Mouse (Mus musculus): ENCODE results near the gene Rbfox2. TPM values are rescaled to one million over a fixed set of nuclear protein-coding genes. Genes with fewer than 3 reads are reported as not detected.
"Not testable (repeated sequence)": the region's sequence is repeated elsewhere in the genome, so short reads cannot be mapped to it uniquely, and the experiment has no call there.

Gene Rbfox2
- polyA plus RNA-seq, 1 experiment from 2014 or later = 118 TPM

DNA sequence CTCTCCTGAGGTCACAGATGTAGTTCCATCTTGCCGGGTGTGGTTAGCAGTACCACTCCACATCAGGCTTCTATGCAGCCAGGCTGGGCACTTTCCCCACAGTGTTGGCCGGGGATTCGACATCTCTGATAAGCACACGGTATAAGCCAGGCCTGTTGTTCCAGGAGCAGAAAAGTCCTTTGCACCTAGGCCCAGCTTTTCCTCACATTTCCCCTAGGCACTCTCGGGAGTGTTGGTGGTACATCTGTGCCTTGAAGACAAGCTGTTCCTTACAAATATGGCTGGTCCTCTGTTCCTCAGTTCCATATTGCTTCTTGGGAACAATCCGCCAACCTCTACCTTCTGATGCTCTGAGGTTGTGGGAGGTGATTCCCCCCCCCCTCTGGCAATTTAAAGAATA lies 240.6 kb downstream of the Rbfox2 start:
- ATAC-seq (ENCODE audit: low FRiP score, low read depth) = no peak
- Histone ChIP-seq H3K4me3 (no peak overlapping the region), H3K4me2 (replicated peaks) (no peak overlapping the region), H3K9ac (replicated peaks) (no peak overlapping the region), H3K27me3 (no peaks in the 10 kb centered on the region), H3K27ac (replicated peaks) (no peak overlapping the region), H3K4me1 (0 out of 2 replicates have a peak, but pooled peaks cover under 1% of the 10 kb centered on the region), H3K36me3 (no peaks in the 10 kb centered on the region), H3K9me3 (no peaks in the 10 kb centered on the region)
- 89% methylated on average over 6 of the region's 6 CpGs for WGBS

DNA sequence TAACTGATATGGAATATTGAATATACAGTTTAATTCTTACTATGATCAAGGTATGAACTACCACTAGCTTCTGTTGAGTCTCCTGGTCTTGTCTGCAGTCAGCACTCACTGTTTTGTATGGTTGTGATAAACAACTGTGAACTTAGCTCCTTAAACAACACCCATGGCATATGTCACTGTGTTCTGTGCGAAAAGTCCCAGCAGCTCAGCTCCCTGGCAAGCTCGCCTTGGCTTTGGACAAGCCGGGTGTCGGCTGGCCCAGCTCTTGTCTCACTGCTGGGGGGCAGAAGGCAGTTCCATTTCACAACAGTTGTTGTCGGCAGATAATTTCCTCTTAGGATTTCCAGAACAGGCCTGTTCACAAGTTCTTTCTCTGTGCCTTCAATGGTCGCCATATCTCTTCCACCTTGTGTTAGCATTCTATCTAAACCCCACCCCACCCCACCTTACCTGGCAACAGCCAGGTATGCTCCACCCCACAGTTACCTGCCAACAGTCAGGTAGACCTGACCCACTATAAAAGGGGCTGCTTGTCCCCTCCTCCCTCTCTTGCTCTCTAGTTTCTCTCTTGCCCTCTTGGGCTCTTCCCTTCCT lies 241.4 kb downstream of the Rbfox2 start:
- H3K9me3 ChIP-seq = no peaks in the 10 kb centered on the region
- 91% methylated on average over 6 of the region's 6 CpGs for WGBS
- ATAC-seq (ENCODE audit: low FRiP score, low read depth) = no peak
- no peak overlapping the region for H3K4me3 ChIP-seq
- H3K27ac ChIP-seq (replicated peaks) = no peak overlapping the region
- H3K9ac ChIP-seq (replicated peaks) = no peak overlapping the region
- H3K36me3 ChIP-seq = no peaks in the 10 kb centered on the region
- H3K4me2 ChIP-seq (replicated peaks) = no peak overlapping the region
- no peaks in the 10 kb centered on the region for H3K27me3 ChIP-seq
- no peaks in the 10 kb centered on the region for H3K4me1 ChIP-seq

DNA sequence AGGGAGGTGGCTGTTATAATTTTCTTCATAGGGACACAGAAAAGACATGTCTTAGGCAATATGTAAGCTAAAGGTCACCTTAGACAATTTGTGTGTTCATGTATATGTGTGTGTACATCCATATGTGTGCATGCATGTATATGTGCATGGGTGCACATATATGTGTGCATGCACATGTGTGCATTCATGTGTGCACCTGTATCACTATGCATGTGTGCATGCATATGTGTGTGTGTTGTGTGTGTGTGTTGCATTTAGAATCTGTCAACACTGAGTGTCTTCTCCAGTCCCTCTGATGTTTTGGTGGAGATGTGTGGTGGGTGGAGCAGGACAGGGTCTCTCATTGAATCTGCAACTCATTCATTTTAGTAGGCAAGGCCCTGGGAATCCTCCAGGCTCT lies 244.1 kb downstream of the Rbfox2 start:
- H3K9ac ChIP-seq (replicated peaks) = no peak overlapping the region
- H3K4me3 ChIP-seq = no peak overlapping the region
- 0 out of 2 replicates have a peak, but pooled peaks cover 5% of the 10 kb centered on the region for H3K9me3 ChIP-seq
- ATAC-seq (ENCODE audit: low FRiP score, low read depth) = no peak
- no peak overlapping the region for H3K27ac ChIP-seq (replicated peaks)
- no peaks in the 10 kb centered on the region for H3K36me3 ChIP-seq
- H3K4me2 ChIP-seq (replicated peaks) = no peak overlapping the region
- H3K27me3 ChIP-seq = no peaks in the 10 kb centered on the region
- H3K4me1 ChIP-seq = no peaks in the 10 kb centered on the region

DNA sequence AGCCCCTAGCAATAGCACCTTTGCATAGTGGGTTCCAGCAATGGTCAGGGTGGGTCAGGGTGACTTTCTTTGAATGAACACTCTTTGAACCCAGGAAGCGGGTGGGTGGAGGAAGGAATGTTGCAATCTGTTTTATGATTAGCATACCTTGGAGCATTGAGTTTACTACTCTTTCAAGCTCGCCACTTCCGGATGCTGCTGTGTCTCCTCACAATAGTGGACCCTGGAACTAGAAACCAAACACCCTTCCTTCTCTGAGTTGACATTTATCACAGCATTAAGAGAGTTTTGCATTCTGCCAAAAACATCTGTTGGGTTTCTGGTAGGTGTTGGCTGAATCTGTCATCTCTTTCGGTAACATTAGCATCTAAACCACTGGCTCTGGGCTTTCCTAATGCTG lies 247.4 kb downstream of the Rbfox2 start:
- H3K9ac ChIP-seq (replicated peaks); ATAC-seq (ENCODE audit: low FRiP score, low read depth); H3K27me3 ChIP-seq; H3K9me3 ChIP-seq; H3K4me3 ChIP-seq; H3K27ac ChIP-seq (replicated peaks); H3K4me2 ChIP-seq (replicated peaks); H3K36me3 ChIP-seq: not testable (repeated sequence)
- WGBS = 97% methylated on average over 4 of the region's 4 CpGs
- H3K4me1 ChIP-seq = peaks cover 21% of the 10 kb centered on the region

DNA sequence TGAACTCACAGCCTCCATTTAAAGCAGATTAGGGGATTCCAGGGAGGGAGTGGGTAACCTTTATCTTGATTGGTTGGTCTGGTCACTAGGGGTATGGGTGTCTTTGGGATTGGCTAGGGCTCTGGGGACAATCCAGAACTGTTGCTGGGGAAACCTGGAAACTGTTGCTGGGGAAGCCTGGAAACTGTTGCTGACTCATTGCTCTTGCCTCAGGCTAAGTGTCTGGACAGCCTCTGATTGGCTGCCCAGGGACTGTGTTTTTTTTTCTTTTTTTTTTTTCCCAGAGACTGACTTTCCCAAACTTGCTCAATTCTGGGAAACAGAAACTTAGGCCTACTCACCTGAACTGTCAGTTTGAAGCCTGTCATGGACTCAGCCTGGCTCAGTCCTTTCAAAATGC lies 248.2 kb downstream of the Rbfox2 start:
- no peak for ATAC-seq (ENCODE audit: low FRiP score, low read depth)
- no peak overlapping the region for H3K9ac ChIP-seq (replicated peaks)
- no peak overlapping the region for H3K4me2 ChIP-seq (replicated peaks)
- no peaks in the 10 kb centered on the region for H3K27me3 ChIP-seq
- H3K27ac ChIP-seq (replicated peaks) = no peak overlapping the region
- H3K4me3 ChIP-seq = no peak overlapping the region
- peaks cover 21% of the 10 kb centered on the region for H3K4me1 ChIP-seq
- H3K9me3 ChIP-seq = 0 out of 2 replicates have a peak, but pooled peaks cover 5% of the 10 kb centered on the region
- H3K36me3 ChIP-seq = no peaks in the 10 kb centered on the region

DNA sequence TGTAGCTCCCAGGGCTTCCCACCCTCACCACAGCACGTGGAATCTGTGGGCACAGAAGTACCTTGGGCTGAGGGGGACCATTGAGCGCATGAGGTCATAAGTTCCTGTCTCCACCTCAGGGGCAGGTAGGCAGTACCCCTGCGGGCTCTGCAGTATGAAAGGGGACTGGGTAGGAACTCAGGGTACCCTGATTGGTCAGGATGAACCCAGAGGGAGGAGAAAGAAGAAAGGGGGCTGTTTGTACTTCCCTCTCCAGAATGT lies 250.1 kb downstream of the Rbfox2 start:
- no peaks in the 10 kb centered on the region for H3K36me3 ChIP-seq
- ATAC-seq (ENCODE audit: low FRiP score, low read depth) = no peak
- H3K4me2 ChIP-seq (replicated peaks) = no peak overlapping the region
- H3K4me1 ChIP-seq = peaks cover 21% of the 10 kb centered on the region
- WGBS = 59% methylated on average over 3 of the region's 3 CpGs
- no peaks in the 10 kb centered on the region for H3K27me3 ChIP-seq
- 0 out of 2 replicates have a peak, but pooled peaks cover 5% of the 10 kb centered on the region for H3K9me3 ChIP-seq
- no peak overlapping the region for H3K27ac ChIP-seq (replicated peaks)
- H3K4me3 ChIP-seq = no peak overlapping the region
- no peak overlapping the region for H3K9ac ChIP-seq (replicated peaks)

DNA sequence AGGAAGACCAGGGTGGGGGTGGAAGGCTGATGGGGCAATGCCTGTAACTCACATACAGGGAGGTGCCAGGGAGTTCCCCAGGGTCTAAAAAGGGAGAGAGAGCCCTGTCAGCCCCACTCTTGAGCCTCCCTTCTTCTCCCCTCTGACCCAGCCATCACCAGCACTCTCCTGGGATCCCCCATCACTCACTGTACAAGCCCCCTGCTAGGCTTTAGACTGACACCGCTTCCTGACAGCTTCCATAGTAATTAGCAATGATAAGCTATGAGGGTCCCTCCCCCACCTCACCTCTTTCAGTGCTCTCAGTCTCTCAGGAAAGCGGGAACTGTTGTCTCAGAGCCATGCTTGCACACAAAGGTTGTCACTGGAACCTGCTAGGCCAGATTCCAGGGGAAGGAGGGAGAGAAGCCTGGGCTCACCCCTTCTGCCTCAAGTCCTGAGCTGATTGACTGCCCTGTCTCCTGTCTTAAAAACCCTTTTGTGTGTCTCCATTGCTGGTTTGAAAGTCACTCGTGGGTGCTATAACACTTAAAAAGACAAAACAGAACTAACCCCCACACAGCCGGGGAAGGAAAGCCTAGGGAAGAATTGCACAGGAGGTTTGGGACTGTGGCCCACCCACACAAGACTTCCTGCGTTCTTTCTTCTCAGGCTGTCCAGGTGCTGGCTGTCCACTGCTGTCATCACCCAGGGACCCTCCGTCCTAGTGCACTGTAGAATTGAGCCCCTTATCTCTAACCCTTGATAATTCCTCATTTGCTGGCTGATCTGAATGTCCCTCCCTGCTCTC lies 250.6 kb downstream of the Rbfox2 start:
- 34% methylated on average over 6 of the region's 6 CpGs for WGBS
- ATAC-seq (ENCODE audit: low FRiP score, low read depth) = 0 out of 2 replicates have a peak, but pooled peaks have one; percentile 41
- H3K9ac ChIP-seq (replicated peaks) = no peak overlapping the region

DNA sequence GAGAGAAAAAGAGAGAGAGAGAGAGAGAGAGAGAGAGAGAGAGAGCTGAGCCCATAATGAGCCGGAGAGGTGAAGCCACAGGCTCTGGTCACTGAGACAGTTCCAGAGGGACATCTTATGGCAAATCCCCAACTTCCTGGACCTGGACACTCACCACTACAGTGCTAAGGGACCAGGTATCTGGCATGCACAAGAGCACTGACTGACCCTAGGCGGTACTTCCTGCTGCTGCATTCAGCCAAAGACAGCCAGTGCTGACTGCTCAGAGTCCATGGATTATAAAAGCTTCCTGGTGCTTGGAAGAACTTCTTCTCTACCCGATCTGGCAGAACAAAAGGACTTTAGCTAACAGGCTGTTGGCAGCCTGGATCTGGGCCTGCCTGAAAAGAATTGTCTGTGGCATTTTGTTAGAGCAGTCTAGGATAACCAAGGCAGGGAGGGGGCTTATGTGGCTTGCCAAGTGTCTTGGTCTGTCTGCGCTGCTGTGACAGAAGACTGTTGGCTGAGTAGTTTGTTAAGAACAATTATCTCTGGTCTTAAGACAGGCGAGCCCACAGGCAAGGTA lies 252.1 kb downstream of the Rbfox2 start:
- Histone ChIP-seq H3K27ac (replicated peaks) (0 out of 2 replicates have a peak overlapping the region, but pooled peaks have one; percentile 25), H3K4me1 (peaks cover 21% of the 10 kb centered on the region), H3K9ac (replicated peaks) (no peak overlapping the region), H3K4me2 (replicated peaks) (no peak overlapping the region), H3K36me3 (no peaks in the 10 kb centered on the region), H3K27me3 (no peaks in the 10 kb centered on the region), H3K4me3 (no peak overlapping the region), H3K9me3 (0 out of 2 replicates have a peak, but pooled peaks cover 5% of the 10 kb centered on the region)
- ATAC-seq (ENCODE audit: low FRiP score, low read depth) = no peak
- WGBS = 49% methylated on average over 5 of the region's 5 CpGs

More for the DNA sequence above, 250.6 kb downstream of the Rbfox2 start:
- Histone ChIP-seq H3K36me3 (no peaks in the 10 kb centered on the region), H3K27ac (replicated peaks) (0 out of 2 replicates have a peak overlapping the region, but pooled peaks have one; percentile 7), H3K4me3 (no peak overlapping the region), H3K4me2 (replicated peaks) (no peak overlapping the region), H3K9me3 (0 out of 2 replicates have a peak, but pooled peaks cover 5% of the 10 kb centered on the region), H3K27me3 (no peaks in the 10 kb centered on the region), H3K4me1 (peaks cover 21% of the 10 kb centered on the region)

DNA sequence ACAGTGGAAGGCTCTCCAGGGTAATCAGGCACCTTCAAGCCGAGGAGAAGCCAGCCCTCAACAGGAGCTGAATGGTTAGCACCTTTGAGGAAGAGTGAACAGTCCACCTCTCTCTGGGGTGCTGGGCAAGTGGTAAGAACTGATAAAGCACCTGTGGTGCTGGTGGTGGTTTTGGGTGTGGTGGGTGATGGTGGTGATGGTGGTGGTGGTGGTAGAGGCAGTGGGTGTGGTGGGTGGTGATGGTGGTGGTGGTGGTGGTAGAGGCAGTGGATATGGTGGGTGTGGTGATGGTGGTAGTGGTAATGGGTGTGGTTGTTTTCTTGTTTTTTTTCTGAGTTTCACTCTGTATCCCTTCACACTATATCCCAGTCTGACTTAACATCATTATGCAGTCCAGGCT lies 253.8 kb downstream of the Rbfox2 start:
- Histone ChIP-seq H3K27ac (replicated peaks) (no peak overlapping the region), H3K4me2 (replicated peaks) (no peak overlapping the region), H3K9me3 (no peaks in the 10 kb centered on the region), H3K27me3 (no peaks in the 10 kb centered on the region), H3K4me3 (no peak overlapping the region), H3K9ac (replicated peaks) (no peak overlapping the region), H3K36me3 (no peaks in the 10 kb centered on the region), H3K4me1 (peaks cover 21% of the 10 kb centered on the region)
- 80% methylated on average over 1 of the region's 1 CpGs for WGBS
- no peak for ATAC-seq (ENCODE audit: low FRiP score, low read depth)

DNA sequence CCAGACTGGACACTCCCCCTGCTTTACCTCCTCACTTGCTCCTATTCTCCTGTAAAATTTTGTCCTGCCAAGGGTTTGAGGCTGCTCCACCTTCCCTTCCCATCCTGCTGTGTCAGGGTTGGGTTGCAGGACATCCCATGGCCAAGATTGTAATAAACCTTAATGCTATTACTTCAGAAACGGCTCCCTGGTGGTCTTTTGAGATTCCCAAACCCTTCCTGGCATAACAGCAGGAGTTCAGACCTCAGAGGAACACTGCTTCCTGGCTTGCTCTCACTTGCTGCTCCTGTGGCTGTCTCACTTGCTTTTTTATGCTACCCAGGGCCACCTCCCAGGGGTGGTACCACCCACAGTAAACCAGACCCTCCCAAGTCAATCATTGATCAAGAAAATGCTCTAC lies 254.6 kb downstream of the Rbfox2 start:
- Histone ChIP-seq H3K36me3 (no peaks in the 10 kb centered on the region), H3K9ac (replicated peaks) (no peak overlapping the region), H3K4me2 (replicated peaks) (no peak overlapping the region), H3K4me1 (peaks cover 21% of the 10 kb centered on the region), H3K4me3 (no peak overlapping the region), H3K27me3 (no peaks in the 10 kb centered on the region), H3K9me3 (no peaks in the 10 kb centered on the region), H3K27ac (replicated peaks) (no peak overlapping the region)
- 50% methylated on average over 1 of the region's 1 CpGs for WGBS
- ATAC-seq (ENCODE audit: low FRiP score, low read depth) = no peak

DNA sequence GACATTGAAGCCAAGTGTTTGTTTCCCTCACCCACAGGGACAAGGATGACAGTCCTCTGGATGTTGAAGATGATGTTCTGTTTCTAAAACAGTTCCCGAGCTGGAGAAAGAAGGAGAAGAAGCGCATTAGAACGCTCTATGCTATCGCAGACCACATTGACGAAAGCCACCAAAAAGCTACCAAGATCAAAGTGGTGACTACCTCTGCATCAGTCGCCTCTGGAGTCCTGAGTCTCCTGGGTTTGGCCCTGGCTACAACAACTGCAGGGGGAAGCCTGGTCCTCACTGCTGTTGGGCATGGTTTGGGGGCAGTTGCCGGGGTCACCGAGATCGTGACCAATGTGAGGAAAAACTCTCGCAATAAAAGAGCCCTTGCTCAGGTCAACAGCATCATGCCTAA lies 256.2 kb downstream of the Rbfox2 start, which contains the start of gene Mb:
Gene Mb, minus strand, starts transcription at position 101 of the 400 bp plus-strand sequence.
- no peak within 1 kb of the TSS for H3K4me2 ChIP-seq (replicated peaks)
- 96% methylated on average over 10 of the region's 10 CpGs for WGBS
- peaks cover 9% of the 10 kb centered on the region for H3K4me1 ChIP-seq
- no peak within 1 kb of the TSS for H3K9ac ChIP-seq (replicated peaks)
- H3K27me3 ChIP-seq = no peaks in the 10 kb centered on the region
- H3K36me3 ChIP-seq = no peaks in the 10 kb centered on the region
- H3K27ac ChIP-seq (replicated peaks) = no peak within 1 kb of the TSS
- no peak within 1 kb of the TSS for H3K4me3 ChIP-seq
- ATAC-seq (ENCODE audit: low FRiP score, low read depth) = no peak
- H3K9me3 ChIP-seq = no peaks in the 10 kb centered on the region

DNA sequence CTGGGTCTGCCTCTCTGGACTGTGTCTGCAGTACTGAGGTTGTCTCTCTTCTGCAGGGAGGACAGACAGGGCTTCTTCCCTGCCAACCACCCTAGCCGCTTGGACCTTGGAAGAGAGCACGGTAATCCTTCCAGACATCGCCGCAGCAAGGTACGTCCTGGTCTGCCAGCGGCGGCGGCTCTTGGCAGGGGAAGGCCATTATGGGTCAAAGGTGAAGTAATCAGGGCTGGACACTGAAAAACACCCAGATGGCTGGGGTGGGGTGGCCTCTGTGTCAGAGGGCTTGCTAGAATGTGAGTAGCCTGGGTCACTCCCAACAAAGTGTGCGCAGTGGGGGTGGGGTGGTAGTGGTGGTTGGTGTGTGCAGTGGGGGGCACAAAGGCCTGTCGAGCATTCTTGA lies 261.2 kb downstream of the Rbfox2 start:
- 82% methylated on average over 10 of the region's 10 CpGs for WGBS
- no peaks in the 10 kb centered on the region for H3K27me3 ChIP-seq
- no peaks in the 10 kb centered on the region for H3K4me1 ChIP-seq
- ATAC-seq (ENCODE audit: low FRiP score, low read depth) = no peak
- no peak overlapping the region for H3K9ac ChIP-seq (replicated peaks)
- no peak overlapping the region for H3K27ac ChIP-seq (replicated peaks)
- no peak overlapping the region for H3K4me3 ChIP-seq
- no peaks in the 10 kb centered on the region for H3K9me3 ChIP-seq
- H3K4me2 ChIP-seq (replicated peaks) = no peak overlapping the region
- H3K36me3 ChIP-seq = no peaks in the 10 kb centered on the region
